Mouse (Mus musculus) A20 (cell line): ENCODE data around the gene Cfdp1.
A peak's percentile ranks its signal among the peaks of the same experiment; 100 is the strongest.

ENCODE experiments used
- DNase-seq: peaks from one replicate; pipeline ENCODE4 v3.0.0-alpha.2; 2011; ENCODE audit warnings: low read depth, low spot score

Cfdp1 gene

DNA sequence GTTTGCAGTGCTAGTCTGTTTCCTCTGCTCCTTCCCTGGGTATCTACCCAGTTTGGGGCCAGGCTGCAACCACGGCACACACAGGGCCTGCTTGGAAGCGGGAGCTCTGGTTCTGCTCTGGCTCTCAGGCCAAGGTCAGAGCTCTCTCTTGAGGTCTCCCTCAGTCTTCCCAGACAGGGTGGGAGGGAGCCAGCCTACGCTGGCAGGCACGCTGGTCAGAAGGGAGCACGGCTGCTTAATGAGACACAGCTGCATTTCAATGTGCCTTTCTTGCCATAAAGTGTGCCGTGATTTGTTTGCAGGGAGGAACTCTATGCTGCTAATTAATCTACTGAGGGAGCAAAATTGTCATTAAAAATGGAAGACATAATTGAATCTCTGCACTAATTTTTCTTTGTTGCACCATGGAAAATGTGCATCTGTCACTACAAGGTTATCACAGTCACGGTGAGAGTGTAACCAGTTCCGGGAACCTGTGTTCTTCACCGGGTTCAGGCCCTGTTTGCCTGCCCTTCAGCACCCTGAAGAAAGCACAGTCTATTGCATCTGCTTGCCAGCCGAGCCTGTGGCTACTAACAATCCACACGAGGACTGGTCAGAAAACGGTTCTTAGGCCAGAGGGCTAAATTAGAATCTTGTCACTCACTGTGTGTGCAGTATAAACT is 84.2 kb downstream of the Cfdp1 start:
- DNase-seq = no peak

DNA sequence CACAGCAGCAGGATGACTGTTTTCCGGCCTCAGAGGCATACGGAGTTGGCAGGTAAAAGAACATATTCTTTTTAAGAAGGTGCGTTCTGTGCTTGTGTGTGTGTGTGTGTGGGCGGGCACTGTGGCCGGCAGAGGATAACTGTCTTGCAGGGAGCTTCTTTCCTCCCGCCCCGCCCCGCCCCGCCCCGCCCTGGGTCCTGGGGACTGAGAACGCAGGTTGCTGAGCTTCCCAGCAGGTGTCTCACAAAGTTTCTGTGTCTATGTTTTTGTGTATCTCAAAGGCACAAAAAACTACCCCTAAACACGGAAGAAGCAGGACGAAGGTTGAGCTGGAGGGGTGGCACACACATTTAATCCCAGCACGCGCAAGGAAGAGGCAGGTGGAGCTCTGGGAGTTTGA is 84.8 kb downstream of the Cfdp1 start:
- no peak for DNase-seq

DNA sequence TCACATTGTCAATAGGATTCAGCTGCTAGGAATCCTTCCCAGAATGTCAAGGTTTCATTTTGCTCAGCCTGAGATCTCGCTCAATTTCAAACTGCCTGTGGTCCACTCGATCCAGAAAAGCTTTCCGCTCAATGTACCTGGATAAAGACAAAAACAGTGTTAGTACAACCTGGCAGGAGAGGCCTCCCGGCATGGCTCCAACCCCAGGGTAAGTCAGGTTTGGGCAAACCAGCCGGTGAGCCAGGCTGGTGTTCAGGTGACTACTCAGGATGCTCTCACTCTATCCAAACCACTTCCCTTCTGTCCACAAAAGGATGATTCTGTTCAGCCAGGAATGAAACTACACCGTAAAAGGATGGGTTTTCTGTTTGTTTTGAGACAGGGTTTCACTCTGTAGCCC is 85.4 kb downstream of the Cfdp1 start:
- no peak for DNase-seq

DNA sequence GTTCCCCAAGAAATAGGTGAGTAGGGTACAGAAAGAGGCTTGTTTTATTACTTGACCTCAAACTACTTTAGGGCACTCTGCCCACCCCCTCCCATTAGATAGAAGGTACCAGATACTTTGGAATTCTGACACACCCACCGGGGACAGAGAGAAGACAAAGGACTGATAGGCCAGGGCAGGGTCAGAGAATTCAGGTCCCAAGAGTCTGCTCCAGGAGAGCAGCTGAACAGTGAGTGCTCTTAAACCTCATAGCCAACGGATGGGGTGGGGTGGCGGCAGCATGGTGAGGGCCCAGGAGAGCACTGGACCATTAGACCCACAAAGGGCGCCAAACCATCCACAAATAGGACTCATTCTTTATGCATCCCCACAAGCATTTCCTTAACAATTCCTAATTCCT is 88.5 kb downstream of the Cfdp1 start:
- DNase-seq = no peak

DNA sequence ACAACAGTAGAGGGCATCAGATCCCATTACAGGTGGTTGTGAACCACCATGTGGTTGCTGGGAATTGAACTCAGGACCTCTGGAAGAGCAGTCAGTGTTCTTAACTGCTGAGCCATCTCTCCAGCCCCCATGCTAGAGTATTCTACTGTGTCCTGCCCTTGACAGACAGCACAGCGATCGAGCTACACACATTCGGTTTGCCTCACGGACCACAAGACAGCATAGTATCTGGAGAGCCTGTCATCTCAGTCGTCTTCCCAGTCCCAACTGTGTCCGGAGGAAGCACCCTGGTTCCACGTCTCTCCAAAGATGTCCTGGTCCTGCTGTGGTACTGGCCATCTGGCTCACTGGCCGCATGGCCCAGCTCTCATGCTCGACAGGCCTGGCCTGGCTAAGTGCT is 89.0 kb downstream of the Cfdp1 start:
- DNase-seq = no peak

DNA sequence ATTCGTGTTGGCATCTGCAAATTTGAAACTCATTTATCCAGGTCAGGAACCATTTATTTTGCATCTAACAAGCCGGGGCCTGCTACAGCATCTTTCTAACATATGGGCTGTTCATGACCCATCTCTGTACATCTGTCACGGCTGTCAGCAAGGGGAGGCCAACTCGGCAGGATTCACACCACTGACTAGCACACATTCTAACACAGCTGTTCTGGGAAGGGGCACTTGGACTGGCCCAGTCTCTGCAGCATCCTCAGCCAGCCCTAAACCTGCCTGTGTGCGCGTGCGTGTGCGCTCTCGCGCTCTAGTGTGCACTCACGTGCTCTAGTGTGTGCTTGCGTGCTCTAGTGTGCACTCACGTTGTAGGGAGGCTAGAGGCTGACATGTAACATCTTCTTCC is 93.4 kb downstream of the Cfdp1 start:
- DNase-seq = no peak

DNA sequence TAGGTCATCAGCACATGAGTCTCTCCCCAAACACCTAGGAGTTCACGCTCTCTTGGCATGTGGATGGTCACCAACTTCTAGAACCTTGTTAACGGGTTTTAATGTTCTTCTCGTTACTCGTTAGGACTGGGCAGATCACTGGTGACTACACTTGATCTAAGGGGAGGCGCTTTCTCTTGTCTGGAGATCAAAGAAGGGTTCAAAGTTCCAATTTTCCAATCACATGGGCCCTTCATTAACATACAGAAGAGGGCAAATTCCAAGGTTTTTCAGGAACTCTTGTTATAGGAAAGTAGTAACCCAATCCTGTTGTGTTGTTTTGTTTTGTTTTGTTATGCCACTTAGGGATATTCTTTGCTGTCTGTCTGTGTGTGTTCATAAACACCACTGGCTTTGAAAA is 95.3 kb downstream of the Cfdp1 start:
- DNase-seq = no peak

DNA sequence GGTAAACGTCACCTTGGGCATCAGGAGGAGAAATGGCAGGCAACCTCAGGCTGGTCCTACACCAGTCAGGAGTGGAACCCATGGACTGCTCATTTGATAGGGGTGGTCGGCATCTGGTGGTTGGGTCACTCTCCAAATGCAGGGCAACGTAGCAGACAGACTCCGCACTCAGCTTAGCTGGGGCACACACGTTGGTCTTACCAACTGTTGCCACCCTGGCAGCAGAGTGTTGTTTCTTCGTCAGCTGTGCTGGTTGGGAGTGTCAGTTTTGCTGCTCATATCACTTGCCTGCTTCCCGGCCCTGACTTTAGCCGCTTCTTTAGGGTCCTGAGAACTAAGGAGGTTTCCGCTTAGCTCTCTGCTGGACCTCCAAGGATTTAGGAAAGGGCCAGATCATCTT is 96.5 kb downstream of the Cfdp1 start:
- no peak for DNase-seq

DNA sequence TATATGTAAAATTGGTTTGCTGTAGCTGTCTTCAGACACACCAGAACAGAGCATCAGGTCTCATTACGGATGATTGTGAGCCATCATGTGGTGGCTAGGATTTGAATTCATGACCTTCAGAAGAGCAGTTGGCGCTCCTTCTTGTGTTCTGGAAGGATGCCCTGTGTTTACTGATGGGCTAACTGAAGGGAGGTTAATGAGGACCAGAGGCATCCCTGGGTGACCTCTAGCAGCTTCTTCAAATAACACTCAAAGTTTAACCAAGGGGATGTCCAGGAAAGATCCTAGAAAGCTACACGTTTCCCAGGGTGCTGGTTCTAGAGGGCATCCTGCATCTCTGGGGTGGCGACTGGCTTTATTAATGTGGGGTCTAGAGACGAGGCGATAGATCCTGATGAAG is 99.4 kb downstream of the Cfdp1 start:
- DNase-seq = no peak

DNA sequence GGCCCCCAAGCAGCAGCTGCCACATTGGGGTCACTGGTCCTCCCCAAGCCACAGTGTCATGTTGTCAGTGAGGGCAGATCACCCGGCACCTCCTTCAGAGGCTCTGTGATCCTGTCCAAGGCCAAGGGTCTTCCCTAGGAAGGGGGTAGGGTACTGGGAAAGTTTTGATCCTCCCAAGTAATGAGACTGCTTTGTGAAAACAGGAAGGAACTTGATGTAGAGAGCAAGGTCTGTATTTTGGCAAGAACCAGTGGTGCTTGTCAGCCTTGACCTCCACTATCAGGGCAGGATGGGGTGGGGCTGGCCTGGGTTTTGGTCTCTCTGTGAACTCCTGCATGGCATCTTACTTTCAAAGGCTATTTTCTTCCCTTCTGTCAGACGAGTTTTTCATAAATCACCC is 100.0 kb downstream of the Cfdp1 start:
- peak; percentile 22 for DNase-seq

DNA sequence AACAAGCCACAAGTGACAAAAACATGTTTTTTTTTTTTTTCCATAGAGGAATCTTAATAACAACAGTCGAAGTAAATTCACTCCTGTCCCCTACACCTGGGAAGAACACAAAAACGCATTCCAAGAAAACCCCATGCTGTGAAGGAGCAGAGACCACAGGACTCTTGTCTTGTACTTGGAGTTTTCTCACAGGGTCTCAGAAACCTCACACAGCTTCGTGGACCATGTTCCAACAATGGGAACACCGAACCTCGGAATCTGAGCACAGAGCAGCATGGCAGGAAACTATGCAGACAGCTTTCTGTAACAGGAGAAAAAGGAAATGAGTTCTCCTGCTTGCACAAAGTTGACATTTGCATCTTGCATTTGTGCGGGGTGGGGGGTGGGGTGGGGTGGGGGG is 105.3 kb downstream of the Cfdp1 start:
- DNase-seq = no peak

DNA sequence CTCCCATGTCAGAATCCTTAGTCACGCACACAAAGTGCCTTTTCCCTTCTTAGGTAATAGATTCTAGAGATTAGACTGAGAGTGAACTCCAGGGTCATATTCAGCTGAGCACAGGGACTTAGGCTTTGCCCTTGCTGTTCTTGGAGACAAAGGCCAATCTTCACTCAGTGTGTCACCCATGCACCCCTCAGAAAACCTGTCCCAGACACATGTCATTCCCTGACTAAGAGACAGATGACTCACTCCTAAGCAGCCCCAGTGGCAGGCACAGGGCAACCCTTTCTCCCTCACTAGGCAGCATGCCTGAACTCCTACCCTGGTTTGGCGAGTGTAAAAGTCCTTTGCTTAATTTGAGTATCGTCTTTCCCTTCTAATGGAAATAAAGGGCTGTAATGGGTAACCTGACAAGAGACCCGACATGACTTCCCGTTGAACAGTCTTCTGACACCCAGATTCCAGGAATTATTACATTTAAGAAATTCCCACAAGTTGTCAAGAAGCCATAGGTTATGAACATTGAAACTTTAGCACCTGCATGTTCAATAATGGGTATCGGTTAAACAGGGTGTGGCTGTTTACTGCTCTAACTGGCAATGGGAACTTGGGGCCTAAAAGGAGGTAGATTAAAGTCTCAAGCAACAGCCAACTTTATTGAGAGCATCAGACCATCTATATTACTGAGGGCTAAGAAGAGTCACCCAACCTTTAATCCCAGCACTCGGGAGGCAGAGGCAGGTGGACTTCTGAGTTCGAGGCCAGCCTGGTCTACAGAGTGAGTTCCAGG is 106.0 kb downstream of the Cfdp1 start:
- no peak for DNase-seq

DNA sequence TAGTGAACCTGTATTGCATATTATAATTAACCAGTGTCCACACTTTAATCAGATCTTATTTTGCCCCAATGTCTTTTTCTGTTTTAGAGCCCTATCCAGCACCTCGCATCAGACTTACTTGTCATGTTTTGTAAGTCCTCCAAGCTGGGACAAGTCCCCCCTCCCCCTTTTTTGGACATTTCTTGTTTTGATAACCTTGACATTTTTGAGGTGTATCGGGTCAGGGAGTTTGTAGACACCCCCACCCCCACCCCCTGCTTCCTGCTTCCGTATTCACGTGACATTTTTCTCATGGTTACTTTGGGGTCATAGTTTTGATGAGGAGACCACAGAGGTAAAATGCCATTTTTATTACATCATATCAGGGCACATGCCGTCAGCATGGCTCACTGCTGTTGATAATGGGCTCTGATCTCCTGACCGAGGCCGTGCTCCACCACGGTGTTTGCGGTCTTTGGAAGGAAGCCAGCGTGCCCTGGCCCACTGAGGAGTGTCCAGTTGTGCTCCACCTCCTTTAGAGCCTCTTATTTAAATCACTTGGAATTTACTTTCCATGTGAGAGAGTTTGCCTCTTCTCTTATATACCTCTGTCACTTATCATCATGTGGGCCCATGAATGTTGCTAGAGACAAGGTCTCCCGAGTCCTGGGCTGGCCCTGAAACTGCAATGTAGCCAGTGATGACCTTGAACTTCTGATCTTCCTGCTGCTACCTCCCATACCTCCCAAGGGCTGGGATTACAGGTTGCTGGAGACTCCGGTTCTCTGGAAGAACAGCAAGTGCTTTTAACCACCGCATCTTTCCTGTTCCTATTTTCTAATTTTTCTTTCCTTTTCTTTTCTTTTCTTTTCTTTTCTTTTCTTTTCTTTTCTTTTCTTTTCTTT is 107.3 kb downstream of the Cfdp1 start:
- no peak for DNase-seq

DNA sequence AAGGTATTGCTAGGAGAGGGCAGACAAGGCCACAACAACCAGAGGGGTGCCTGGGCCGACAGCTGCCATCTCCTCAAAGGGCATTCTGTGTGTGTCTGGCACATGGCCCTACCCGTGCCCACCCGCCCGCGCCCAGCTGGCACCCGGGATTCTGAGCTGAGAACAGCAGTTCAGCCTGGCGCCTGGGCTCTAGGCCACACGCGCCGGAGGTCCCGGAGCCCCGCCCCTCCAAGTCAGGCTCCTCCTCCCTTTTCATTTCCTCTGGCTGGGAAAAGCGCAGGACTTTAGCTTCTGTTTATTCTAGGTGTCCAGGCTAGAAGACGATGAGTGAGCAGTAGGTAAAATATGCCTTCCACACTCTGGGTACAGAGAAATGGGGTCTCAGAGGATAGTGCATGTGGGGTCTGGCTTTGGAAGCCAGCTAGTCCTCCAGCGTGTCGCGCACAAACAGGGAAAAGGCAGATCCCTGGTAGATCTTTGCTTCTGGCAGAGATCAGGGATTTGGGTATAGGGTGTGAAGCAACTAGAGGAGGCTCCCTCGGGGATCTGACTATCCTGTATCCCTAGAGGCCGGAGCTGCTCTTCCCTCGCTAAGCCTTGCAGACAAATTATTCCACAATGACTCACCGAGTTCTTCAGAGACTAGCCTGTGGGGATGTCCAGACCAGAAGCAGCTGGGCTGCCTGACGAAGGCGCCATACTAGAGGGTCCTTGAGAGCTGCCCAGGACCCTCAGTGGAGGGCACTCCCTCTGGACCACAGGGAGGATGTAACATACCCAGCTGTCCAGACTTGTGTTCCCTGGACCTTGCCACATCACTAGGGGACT is 108.3 kb downstream of the Cfdp1 start:
- DNase-seq = no peak

DNA sequence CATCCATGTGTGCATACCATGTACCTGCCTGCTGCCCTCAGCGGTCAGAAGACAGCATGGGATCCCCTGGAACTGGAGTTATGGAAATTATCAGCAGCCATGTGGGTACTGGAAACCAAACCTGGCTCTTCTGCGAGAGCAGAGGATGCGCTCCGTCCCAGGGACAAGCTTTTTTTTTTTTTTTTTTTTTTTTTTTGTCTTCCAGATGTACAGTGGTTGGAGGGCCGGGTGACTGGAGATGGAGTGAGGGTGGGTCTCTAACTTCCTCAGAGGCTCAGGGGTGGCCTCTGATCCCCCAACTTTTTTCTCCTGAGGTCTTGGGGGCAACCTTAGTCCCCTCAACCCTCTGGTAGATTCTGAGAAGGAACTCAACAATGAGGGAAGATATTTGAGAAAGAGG is 109.0 kb downstream of the Cfdp1 start:
- DNase-seq = no peak

DNA sequence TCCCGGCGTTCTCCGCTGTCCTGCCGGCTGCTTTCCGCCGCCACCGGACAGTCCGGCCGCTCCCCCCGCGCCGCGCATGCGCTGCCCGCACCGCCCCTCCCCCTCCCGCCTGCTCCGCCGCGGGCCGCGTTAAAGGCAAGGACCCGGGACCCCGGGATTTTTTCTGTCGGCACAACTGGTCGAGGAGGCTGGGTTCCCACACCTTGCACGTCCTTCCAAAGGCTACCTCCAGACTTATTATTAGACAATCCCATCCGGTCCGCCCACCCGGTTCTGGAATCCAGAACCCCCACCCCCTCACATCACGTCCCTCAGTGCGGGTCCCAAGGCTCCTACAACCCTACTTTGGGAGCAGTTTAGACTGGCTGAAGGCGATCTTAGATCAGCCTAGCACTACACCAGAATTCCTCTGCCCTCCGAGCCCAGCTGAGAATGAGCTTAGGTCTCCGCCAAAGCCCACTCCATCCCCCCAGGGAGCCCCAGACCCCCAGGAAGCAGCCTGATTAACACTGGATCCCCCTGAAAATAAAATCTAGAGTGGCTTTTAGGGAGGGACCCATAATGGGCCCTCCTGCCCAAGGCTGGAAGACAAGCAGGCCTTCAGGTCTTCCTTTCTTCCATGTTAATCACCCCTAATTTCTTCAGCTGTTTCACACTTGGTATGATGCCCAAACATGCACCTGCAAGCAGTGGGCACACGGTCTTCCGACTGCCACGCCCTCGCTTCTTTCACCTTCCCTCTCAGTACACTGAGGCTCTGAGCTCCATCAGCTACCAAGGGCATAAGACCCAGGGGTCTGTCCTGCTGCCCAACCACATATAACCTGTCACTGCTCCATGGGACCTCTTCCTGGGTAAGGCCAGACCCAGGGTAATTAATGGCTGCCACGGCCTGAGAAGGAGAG is 110.0 kb downstream of the Cfdp1 start, which contains the start of gene Bcar1:
Gene Bcar1, minus strand, starts transcription at position 18 of the 905 bp plus-strand sequence.
- peak; percentile 64 for DNase-seq

DNA sequence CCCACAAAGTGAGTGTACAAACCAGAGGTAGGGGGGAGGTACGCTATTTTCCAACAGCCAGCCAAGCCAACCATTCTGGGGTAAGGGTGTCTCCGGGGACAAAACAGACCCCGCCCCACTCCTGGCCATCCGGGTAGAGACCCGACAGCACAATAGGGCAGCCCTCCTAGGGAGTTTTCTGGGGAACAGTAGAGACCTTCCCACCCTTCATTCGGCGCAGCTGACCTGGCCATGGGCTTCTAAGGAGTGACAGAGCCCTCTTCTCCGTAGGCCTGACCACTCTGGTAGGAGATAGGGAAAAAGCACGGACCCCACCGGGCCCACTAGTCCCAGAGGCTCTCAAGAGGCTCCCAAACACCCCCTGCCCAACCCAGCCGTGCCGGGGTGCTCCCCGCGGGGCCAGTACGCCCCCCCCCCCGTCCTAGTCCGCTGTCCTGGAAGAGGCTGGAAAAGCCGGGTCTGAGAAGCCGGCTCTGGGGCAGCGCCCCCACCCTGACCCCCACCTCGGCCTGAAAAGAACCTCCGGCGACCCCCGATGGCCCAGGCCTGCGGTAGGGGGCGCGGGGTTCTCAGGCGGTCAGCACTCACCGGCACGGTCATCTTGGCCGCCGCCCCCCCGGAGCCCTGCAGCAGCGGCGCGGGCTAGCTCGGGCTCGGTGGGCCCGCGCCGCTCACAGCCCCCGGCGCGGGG is 110.8 kb downstream of the Cfdp1 start:
- DNase-seq = no peak

DNA sequence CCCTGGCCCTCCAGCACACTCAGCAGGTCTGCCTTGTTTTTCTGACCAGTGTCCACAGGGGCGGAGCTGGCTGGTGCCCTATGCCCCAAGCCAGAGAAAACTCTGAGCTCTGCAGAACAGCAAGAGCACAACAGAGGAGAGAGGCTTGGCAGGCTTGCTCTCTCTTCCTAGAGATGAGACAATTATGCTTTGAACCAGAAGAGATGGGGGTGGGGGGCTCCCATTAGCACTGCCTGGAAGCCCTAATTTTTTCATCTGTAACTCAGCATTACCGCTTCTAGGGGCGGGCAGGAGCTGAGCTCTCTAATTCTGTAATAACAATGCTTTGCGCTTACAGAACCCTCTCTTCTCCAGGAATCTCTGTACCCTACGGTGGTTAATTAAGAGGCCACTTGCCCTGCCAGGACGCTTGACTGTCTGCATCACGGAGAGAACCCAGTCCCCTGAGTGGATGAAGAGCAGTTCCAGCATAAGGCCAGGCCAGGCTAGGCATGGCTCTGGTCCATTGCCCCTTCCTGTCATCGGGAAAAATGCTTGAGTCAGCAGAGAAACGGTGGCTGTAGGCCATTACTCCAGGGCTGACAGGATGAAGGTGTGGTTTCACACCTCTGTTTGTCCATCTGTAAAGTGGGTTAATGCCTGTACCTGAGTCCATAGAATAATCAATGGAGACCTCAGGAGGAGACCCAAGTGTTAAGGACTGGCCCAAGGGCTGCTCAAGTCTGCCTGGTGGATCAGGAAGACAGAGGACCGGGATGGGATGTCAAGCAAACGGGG is 111.6 kb downstream of the Cfdp1 start:
- DNase-seq = no peak

DNA sequence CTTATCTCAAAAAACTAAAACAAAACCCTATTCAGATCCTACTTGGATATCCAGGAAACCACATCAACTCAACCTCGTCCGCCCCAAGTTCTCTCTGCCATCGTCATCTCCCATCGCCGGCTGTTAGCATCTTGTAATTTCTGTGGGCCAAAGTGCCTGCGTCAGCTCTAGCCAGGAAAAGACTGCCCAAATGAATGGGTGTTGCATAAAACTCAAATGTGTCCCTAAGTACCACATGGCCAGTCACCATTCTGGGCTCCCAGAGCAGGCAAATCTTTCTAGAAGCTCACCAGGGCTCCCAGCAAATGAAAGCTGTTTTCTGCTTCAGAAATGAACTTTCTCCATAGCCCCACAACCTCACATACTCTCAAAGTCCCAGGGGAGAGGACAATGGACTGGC is 112.5 kb downstream of the Cfdp1 start:
- no peak for DNase-seq
